Mouse (Mus musculus) heart, postnatal 10 days (tissue): Measurements from ENCODE around the gene Ska2. TPM values are rescaled to one million over a fixed set of nuclear protein-coding genes. Genes with fewer than 3 reads are reported as not detected.

Source experiments
- DNase-seq, 2 experiments: peaks; one replicate each; pipeline ENCODE4 v3.0.0; 2021
- intact Hi-C: fragments of 180-260 bp; cut with DNase I; formaldehyde crosslinking; loops from one replicate; pipeline ENCODE4 v1.15.1; 2025
- microRNA-seq, 2 experiments: library from miRNA; unstranded; fragments of <30 nt; microRNA quantifications; one replicate each; pipeline ENCODE4 v1.2.0; 2022
- total RNA-seq, 2 experiments: library from RNA; stranded (reverse); gene quantifications; 2 replicates each; pipeline ENCODE4 v1.2.3; 2021

The Ska2 gene
- total RNA-seq, 2 experiments from 2014 or later, result 18.0 to 23.7 TPM

DNA sequence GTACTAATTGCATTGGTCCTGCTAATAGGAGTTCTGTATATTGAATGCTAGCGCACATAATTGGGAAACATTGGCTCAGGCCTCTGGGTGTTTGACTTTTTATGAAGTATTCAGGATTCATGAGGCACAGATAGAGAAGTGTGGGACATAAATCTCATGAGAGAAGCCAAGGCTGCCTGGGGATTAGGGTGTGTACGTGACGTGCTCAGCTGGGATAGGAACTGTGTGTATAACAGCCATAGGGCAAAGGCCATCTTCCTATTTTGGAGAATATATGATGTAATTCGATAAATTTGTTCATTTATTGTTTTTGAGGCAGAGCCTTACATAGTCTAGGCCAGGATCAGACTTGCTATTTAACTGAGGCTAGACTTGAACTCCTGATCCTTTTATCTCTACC, 53.7 kb downstream of the Ska2 start:
- intact Hi-C loops, result no loop called here
- no peak for DNase-seq

DNA sequence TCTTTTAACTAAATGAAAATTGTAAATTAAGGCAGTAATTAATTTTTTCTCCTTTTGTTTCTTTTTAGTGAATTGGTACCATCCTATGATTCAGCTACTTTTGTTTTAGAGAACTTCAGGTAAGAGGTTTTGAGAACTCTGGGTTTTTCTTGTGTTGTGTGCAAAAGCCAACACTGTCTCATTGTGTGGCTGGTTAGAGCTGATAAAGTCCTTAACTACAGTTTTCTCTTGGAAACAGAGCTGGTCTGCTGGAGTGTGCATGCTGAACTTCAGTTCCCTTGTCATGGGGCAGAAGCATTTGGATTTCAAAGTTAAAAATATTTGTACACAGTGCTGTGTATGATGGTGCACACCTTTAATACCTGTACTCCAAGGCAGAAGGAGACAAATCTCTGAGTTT, 54.7 kb downstream of the Ska2 start:
- intact Hi-C loops, result no loop called here
- DNase-seq, result no peak

GRCm38 (mm10) chr11:87173625-87174024, 64.6 kb downstream of the Ska2 start:
- intact Hi-C loops, result no loop called here
- DNase-seq, result no peak

Small RNAs within 50 kb of the gene (microRNA-seq; reads per million reads assigned to microRNA genes)
- gene Mir301, result 87.6 to 4,447 reads per million in 2 experiments

Other genes starting within 250 kb of the Ska2 start
- 10 to 100 TPM; 26.1 to 31.3 TPM for gene Ypel2, start 115.5 kb upstream of the Ska2 start, total RNA-seq
- gene Gdpd1, start 35.2 kb upstream of the Ska2 start, total RNA-seq, result 10 to 100 TPM in 1 of 2 experiments, 1 to 10 TPM in 1; 9.7 to 13.2 TPM
- gene Smg8, start 22.5 kb upstream of the Ska2 start, total RNA-seq, result 10 to 100 TPM; 10.4 to 10.5 TPM
- 1 to 10 TPM; 4.4 TPM for gene Prr11, start 526 bp upstream of the Ska2 start, total RNA-seq
- gene Trim37, start 17.8 kb downstream of the Ska2 start, total RNA-seq, result 10 to 100 TPM; 10.5 to 11.4 TPM
- 10 to 100 TPM; 12.7 to 13.7 TPM for gene Ppm1e, start 249.8 kb downstream of the Ska2 start, total RNA-seq